Mouse (Mus musculus): ENCODE measurements around the gene Gm29776.
A peak's percentile ranks its signal among the peaks of the same experiment; 100 is the strongest.

Gm29776 gene

GRCm38 (mm10) chr14:54698733-54699132 lies at the start of gene Gm29776:
Gene Gm29776, minus strand, starts transcription at chr14:54698833.
- DNase-seq (ENCODE audit: low spot score), result no peak

DNA sequence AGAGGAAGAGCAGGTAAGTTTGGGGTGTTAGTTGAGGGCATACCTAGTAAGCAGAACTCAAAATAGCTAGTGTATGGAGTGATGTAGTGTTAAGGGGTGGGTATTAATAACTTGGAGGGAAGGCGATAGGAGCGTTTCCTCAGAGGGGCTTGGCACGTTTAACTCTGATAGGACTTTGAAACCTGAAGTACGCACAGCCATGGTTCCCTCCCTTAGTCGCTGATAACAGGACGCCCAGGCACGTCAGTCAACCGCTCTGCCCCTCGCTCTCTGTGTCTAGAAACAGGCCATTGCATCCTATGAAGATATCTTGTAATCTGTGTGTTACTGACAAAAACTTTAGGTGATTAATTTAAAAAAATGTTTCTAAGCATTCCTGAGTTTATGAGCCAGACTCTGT lies 47.4 kb upstream of the Gm29776 start:
- no peak for DNase-seq (ENCODE audit: low spot score)

GRCm38 (mm10) chr14:54744473-54744872 lies 45.8 kb upstream of the Gm29776 start:
- no peak for DNase-seq (ENCODE audit: low spot score)

DNA sequence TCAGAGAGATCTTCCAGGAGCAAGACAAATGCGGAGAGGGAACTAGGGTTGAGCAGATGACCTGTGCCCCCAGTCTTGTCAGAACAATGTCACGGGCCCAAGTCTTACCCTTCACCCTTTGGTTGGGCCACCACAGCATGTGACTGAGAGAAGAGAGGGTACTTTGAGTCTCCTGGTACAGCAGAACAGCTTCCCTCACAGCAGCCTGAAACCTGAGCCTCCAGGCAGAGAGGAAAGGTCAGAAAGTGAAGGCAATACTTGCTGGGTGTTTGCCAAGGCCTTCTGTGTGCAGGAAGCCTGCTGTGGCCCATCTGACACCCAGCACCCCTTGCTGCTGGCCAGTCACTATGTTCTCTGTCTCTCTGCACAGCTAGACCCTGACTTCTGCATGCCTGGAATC lies 43.7 kb upstream of the Gm29776 start:
- peak; percentile 28 for DNase-seq (ENCODE audit: low spot score)

DNA sequence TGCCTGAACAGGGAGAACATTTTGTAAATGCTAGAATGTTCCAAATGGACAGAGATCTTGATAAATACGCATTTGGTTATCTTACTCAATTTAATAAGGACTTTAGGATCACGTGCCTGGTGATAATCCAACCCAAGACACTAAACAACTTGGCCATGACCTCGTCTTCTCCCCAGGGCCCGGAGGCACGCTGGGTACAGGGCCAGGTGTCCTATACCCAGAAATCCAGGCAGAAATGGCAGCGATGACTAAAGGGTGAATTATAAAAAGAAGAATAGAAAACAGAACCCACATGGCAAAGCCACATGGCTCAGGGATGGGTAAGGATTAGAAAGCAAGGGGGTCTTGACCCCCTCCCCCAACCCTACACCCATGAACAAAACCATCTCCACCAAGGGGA lies 43.1 kb upstream of the Gm29776 start:
- DNase-seq (ENCODE audit: low spot score), result no peak

DNA sequence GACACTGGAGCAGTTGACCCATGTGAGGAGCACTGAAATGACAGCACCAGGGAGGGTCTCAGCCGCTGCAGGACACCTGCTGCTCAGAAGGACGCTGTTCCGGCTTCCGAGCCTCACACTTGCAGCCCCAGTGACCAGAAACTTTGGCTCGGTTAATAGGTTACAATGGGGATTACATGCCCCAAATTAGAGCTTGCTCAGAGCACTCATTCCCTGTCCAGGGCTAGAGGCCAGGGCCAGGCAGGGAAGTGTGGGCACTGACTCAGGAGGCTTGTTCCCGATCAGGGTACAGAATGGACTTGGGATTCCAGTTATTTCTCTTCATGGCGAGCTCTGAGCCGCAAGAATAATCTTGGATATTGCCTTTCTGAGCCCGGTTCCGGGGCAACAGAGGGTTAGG lies 39.0 kb upstream of the Gm29776 start:
- no peak for DNase-seq (ENCODE audit: low spot score)

DNA sequence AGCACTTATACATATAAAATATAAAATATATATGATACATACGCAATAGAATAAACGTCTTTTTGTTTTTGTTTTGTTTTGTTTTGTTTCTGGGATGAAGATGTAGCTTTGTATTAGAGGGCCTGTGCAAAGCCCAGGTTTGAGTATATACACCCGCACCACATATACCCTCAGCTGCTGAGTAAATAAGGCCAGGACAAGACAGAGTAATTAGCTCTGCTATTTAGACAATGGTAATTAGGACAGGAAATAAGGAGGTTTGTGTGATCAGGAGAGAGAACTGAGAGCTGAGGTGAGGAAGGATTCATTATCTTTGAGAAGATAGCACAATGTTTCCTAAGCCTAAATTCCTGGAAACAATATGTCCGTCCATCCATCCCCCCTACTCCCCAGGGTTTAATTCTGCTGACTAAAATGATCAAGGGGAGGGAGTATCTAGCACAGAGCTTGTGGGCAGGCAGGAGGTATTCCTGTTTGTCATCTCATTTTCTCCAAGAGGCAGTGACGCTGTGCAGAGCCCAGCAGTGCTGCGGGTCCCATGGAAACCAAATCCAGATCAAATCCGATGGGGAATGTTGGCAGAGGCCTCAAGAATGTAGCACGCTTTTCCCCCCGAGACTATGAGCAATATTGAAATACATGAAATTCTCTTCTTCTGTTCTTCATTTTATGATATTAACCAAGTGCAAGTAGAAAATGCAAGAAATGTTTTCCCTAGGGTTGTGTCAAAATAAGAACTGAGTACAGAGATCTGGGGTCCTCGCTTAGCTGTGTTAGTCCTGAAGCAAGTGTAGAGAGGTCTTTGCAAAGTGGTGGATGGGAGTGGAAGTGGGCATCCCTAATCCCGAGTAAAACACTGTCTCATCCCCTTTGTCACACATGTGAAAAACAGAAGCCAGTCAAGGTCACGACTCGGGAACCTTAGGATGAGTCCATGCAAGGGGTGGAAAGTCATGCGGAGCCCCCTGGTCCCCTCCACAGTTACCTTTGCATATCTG lies 38.2 kb upstream of the Gm29776 start:
- no peak for DNase-seq (ENCODE audit: low spot score)

DNA sequence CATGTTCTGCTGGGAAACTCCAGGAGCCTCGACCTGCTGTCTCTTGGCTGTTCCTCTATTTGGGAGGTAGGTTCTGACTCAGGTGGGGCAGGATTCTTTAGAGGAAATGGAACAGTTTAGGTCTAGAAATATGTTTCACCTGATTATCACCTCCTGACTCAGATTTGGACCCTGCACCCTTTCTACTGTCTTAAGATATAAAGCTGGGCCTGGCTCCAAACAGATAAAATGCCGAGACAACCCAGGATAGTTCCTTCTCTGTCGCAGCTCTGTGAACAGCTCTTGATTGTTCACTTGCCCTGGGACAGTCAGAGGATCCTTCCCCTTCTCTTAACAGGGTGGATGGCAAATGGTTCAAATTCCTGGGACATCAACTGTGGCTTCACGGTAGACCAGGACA lies 36.6 kb upstream of the Gm29776 start:
- no peak for DNase-seq (ENCODE audit: low spot score)

GRCm38 (mm10) chr14:54734004-54734403 lies 35.4 kb upstream of the Gm29776 start:
- DNase-seq (ENCODE audit: low spot score), result no peak

DNA sequence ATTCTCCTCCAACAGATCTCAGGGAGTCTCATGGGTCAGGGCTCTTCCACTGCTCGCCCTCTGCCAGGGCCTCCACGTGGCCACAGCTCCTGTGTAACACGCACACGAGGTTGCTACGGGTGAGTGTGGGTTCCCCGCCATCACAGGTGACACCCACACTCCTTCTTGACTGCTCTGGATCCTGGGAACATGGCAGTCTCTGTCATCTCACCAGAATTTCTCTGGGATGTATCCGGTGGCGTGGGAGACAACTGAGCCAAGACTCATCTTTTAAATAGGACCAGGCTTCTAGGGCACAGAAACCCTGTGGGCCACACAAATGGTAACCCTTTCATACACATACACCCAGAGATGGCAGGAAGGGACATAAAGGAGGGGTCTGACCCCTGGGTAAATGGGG lies 33.6 kb upstream of the Gm29776 start:
- no peak for DNase-seq (ENCODE audit: low spot score)

- no peak for DNase-seq (ENCODE audit: low spot score)
These were observed 31.7 kb upstream of the Gm29776 start for GRCm38 (mm10) chr14:54730305-54730704.

GRCm38 (mm10) chr14:54728823-54729653 lies 30.4 kb upstream of the Gm29776 start:
- DNase-seq (ENCODE audit: low spot score), result no peak

GRCm38 (mm10) chr14:54727565-54727964 lies 28.9 kb upstream of the Gm29776 start:
- no peak for DNase-seq (ENCODE audit: low spot score)

DNA sequence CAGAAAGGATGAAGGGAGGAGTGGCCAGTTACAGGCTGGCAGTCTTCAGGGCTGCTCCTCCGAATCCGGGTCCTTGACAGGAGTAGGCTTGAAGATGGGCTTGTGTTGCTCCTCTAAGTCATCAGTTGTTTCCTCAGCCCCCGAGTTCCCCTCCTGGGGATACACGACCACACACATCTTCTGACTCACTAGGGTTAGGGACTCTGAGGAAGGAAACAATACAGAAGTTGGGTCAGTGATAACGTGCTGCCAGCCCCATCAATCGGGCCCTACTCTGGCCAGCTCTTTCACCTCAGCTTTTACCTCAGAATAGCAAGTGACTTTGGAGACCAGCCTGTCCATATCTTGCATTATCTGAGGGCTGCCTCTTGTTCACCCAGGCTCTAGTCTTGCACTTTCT lies 25.4 kb upstream of the Gm29776 start:
- DNase-seq (ENCODE audit: low spot score), result no peak

DNA sequence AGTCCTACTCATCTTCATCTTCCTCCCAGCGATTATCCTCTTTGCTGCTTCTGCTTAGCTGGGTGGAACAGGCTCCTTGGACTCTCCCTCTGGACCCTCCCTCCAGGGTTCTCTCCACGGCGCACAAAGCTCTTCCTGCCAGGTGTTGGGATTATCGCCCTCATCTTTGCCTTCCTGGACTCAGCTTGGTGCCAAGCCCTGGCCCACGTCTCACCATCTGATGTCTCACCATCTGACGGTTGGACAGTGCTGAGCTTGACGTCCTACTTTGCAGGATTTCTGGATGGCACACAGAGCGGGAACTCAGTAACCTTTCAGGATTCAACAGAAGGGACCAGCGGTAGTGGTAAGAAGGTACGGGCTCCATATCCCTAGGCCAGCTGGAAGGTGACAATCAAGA lies 23.1 kb upstream of the Gm29776 start:
- DNase-seq (ENCODE audit: low spot score), result no peak

DNA sequence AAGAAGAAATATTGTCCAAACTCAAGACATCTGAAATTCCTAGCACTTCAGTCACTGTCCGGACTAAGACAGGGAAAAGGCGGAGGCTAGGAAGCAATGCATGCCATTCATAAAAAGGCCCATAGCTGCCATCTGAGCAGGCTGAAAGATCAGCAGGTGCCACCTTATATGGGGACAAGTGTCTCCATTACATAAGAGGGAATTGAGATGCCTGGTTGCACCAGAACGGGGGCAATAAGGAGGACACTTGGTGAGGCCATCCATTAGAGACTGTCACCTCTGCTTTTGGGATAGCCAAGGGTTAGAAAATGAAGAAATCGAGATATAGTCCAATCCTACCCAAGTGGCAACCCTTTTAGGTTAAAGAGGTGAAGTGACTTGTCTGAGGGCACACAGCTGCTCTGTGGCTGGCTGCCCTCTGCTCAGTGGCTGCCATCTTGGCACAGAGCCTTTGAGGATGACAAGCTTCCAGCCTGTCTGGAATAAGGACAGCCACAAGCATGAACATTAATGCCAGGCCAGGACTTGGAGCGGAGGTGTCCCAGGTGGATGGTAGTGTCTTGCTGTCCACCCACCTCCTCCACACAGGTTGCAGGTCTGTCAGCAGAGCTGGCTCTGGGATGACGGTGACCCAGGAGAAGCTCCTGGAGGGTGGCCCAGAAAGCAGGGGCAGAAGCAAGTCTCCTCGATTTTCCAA lies 22.2 kb upstream of the Gm29776 start:
- no peak for DNase-seq (ENCODE audit: low spot score)

- DNase-seq (ENCODE audit: low spot score), result no peak
These were observed 21.4 kb upstream of the Gm29776 start for GRCm38 (mm10) chr14:54720041-54720440.

DNA sequence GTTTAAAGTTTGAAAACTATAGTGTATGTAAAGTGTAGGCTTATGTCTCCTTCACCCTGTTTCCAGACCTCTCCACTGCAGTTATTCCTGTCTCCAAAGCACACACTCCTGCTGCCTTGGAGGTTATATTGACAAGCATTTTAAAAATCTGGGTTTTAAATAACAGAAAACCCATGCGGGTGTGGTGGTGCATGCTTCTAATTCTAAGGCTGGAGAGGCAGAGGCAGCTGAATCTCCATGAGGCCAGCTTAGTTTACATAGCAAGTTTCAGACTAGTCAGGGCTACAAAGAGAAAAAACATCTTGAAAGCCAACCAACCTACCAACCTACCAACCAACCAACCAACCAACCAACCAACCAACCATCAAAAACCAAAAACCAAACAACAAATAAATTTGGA lies 16.8 kb upstream of the Gm29776 start:
- DNase-seq (ENCODE audit: low spot score), result no peak

- no peak for DNase-seq (ENCODE audit: low spot score)
These were observed 16.0 kb upstream of the Gm29776 start for GRCm38 (mm10) chr14:54714617-54715081.

- peak; percentile 49 for DNase-seq (ENCODE audit: low spot score)
These were observed 15.5 kb upstream of the Gm29776 start for GRCm38 (mm10) chr14:54714121-54714520.

DNA sequence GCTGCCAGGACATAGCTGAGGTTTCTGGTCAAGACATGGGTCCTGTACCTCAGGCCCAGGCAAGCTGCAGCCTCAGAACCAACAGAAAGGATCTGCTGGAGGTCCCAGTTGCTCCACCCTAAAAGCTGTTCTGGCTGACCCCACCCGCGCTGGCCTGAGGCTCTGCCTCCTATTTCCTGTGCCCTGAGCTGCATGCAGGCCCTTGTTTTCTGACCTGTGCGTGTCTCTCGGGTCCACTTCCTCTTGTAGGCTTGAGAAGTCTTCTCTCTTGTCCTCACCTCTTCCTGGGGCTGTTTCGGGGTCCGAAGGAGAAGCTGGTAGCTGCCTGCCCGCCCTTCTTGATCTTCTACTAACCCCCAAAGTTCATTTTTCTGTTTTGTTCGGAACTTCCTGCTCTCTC lies 14.2 kb upstream of the Gm29776 start:
- DNase-seq (ENCODE audit: low spot score), result peak; percentile 21

- DNase-seq (ENCODE audit: low spot score), result no peak
These were observed 13.4 kb upstream of the Gm29776 start, which contains the start of gene Cebpe for GRCm38 (mm10) chr14:54712074-54712473. Gene Cebpe, minus strand, starts transcription at chr14:54712174.

Measured in ovary, postnatal 36 days (tissue).